Mouse (Mus musculus) lung, embryonic 14.5 days (tissue): ENCODE results near the gene Med15. TPM values are rescaled to one million over a fixed set of nuclear protein-coding genes. Genes with fewer than 3 reads are reported as not detected.
A peak's percentile ranks its signal among the peaks of the same experiment; 100 is the strongest.
"Not testable (repeated sequence)": the region's sequence is repeated elsewhere in the genome, so short reads cannot be mapped to it uniquely, and the experiment has no call there.

Source experiments
- ATAC-seq: fragments of 200-750 bp; cut with Nextera tagmentation; 2 replicates; pipeline ENCODE4 v1.8.0; 2017; ENCODE audit warnings: mild to moderate bottlenecking, moderate TSS enrichment, moderate library complexity; ENCODE audit not compliant: insufficient read depth
- DNase-seq: peaks from one replicate; pipeline ENCODE4 v3.0.0-alpha.2; 2015
- H3K27ac ChIP-seq: fragments of 300-500 bp; sonication (generic); 2 replicates; pipeline ENCODE4 v1.5.1; 2014; ENCODE audit warnings: low read depth, mild to moderate bottlenecking, moderate library complexity
- H3K27me3 ChIP-seq: fragments of 300-500 bp; sonication (generic); 2 replicates; pipeline ENCODE4 v1.6.1; 2014; ENCODE audit warnings: low read length, control low read depth; ENCODE audit not compliant: insufficient read depth
- H3K36me3 ChIP-seq: fragments of 300-500 bp; sonication (generic); 2 replicates; pipeline ENCODE4 v1.6.1; 2014; ENCODE audit warnings: control low read depth; ENCODE audit not compliant: insufficient read depth
- H3K4me1 ChIP-seq: fragments of 300-500 bp; sonication (generic); 2 replicates; pipeline ENCODE4 v1.6.1; 2014; ENCODE audit warnings: antibody characterized with exemption, control low read depth; ENCODE audit not compliant: insufficient read depth
- H3K4me2 ChIP-seq: fragments of 300-500 bp; sonication (generic); 2 replicates; pipeline ENCODE4 v1.6.1; 2014; ENCODE audit warnings: mild to moderate bottlenecking
- H3K4me3 ChIP-seq: fragments of 300-500 bp; sonication (generic); 2 replicates; pipeline ENCODE4 v1.5.1; 2014; ENCODE audit warnings: low read depth, low read length
- H3K9ac ChIP-seq: fragments of 300-500 bp; sonication (generic); 2 replicates; pipeline ENCODE4 v1.6.1; 2014
- H3K9me3 ChIP-seq: fragments of 300-500 bp; sonication (generic); 2 replicates; pipeline ENCODE4 v1.6.1; 2016; ENCODE audit warnings: low read depth, low read length, control low read depth
- CTCF ChIP-seq: IDR thresholded peaks from 2 replicates; pipeline ENCODE4 v1.5.1; 2016; ENCODE audit warnings: antibody characterized with exemption, low read depth
- WGBS: fragments of 180-500 bp; shearing (Covaris S2); extraction: QIAGEN DNeasy Blood & Tissue Kit; methylation state at CpG from one replicate; pipeline ENCODE4 v1.1.7; 2014; 5-methylcytosine and 5-hydroxymethylcytosine counted together
- polyA plus RNA-seq: library from polyadenylated mRNA; unstranded; fragments of >200 nt; fragmentation: Nextera tagmentation; extraction: Ambion mirVana; gene quantifications from 2 replicates; pipeline ENCODE4 v1.2.1, GENCODE M21; 2014

Med15 gene
- polyA plus RNA-seq, 1 experiment from 2014 or later, result 46.0 TPM

DNA sequence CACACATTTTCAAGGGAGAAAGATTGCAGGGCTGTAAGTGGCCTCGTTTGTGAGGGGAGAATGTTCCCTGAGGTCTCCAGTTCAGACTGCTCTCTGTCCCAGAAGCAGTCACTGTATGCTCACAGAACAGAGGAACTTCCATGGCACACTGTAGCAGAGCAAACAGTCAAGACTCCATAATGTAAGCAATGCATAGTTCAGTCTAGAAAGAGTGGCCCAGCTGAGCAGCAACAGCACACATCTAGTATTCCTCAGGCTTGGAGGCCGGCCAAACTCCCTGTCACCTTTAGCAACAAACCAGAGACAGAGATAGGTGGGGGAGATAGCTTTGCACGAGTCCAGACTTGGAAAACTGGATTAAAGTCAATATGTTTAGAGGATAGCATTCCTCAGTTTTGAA, 20.3 kb upstream of the Med15 start:
- no peaks in the 10 kb centered on the region for H3K9me3 ChIP-seq
- H3K9ac ChIP-seq, result no peak overlapping the region
- no peak for TF ChIP-seq CTCF
- H3K4me1 ChIP-seq, result no peaks in the 10 kb centered on the region
- no peaks in the 10 kb centered on the region for H3K27me3 ChIP-seq
- H3K36me3 ChIP-seq, result no peaks in the 10 kb centered on the region
- DNase-seq (peak; percentile 64), ATAC-seq (peak; percentile 74)
- H3K4me3 ChIP-seq, result no peak overlapping the region
- peak overlapping the region; percentile 48; the same call in 1 of the 2 replicates for H3K27ac ChIP-seq
- H3K4me2 ChIP-seq, result no peak overlapping the region
- WGBS, result 7% methylated on average over 3 of the region's 3 CpGs

DNA sequence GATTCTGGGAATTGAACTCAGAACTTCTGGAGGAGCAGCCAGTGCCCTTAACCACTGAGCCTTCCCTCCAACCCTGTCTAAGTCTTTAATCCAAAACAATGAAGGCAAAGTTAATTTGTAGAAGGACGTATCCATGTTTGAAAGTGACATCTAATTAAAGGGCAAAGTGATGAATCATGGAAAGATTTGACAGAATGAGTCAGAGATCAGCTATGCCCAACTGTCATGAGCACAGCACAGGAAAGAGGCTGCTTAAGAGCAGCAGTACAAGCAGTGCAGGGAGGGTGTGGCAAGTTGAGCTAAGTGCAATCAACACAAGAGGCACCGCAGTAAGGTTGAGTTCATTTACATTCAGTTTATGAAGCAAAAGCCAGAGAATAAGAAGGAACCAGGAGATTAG, 12.4 kb upstream of the Med15 start:
- H3K9me3 ChIP-seq, result no peaks in the 10 kb centered on the region
- ATAC-seq, result no peak
- no peaks in the 10 kb centered on the region for H3K4me1 ChIP-seq
- no peaks in the 10 kb centered on the region for H3K36me3 ChIP-seq
- WGBS, result 73% methylated on average over 2 of the region's 2 CpGs
- no peaks in the 10 kb centered on the region for H3K27me3 ChIP-seq
- H3K9ac ChIP-seq, result no peak overlapping the region
- DNase-seq, result no peak
- H3K4me2 ChIP-seq, result no peak overlapping the region
- TF ChIP-seq CTCF, result no peak
- H3K27ac ChIP-seq, result no peak overlapping the region
- H3K4me3 ChIP-seq, result no peak overlapping the region

DNA sequence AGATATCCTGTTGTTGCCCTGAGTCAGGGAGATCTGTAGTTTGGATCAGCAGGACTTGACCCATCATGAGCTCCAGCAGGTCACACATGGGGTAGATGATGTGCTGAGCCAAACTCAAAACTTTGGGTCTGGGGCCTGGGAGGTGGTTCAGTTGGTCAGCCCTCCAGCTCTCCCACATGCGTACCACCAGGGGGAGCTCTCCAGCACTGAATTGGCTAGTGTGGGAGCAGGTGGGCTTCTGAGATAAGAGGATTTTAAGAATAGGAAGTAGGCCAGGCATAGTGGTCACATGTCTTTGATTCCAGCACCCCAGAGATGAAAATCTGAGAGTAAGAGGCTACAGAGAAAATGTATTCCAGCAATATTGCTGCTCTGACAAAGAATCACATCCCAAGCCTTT, 11.8 kb upstream of the Med15 start:
- ATAC-seq (peak; percentile 49; the same call in 1 of the 2 replicates), DNase-seq (peak; percentile 71)
- WGBS, result 9% methylated on average over 1 of the region's 1 CpGs
- peak; percentile 81 for TF ChIP-seq CTCF
- Histone ChIP-seq H3K4me2 (no peak overlapping the region), H3K4me1 (no peaks in the 10 kb centered on the region), H3K9ac (no peak overlapping the region), H3K4me3 (no peak overlapping the region), H3K27ac (no peak overlapping the region), H3K9me3 (no peaks in the 10 kb centered on the region), H3K36me3 (no peaks in the 10 kb centered on the region), H3K27me3 (no peaks in the 10 kb centered on the region)

DNA sequence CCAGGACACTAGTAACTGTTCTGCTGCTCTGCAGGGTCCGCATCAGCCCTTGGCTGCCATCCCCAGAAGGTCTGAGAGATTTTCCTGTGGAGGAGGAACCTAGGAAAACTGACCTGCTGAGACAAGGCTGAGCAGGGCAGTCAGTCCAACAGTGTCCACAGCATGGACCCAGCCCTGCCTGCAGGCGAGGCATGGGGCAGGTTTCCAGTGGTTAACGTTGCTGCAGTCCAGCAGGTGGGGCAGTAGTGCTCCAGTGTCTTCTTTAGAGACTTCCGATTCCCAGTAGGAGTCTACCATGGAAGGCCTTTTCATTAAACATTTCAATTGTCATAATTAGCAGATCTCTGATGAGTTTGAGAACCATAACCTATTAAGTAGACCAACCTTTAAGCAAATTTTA, 10.6 kb upstream of the Med15 start:
- no peaks in the 10 kb centered on the region for H3K36me3 ChIP-seq
- H3K4me2 ChIP-seq, result no peak overlapping the region
- no peaks in the 10 kb centered on the region for H3K9me3 ChIP-seq
- H3K9ac ChIP-seq, result no peak overlapping the region
- H3K4me1 ChIP-seq, result no peaks in the 10 kb centered on the region
- peak; percentile 48 for TF ChIP-seq CTCF
- H3K27me3 ChIP-seq, result no peaks in the 10 kb centered on the region
- peak; percentile 40 for DNase-seq
- ATAC-seq, result peak; percentile 31; the same call in 1 of the 2 replicates
- H3K27ac ChIP-seq, result peak overlapping the region; percentile 43; the same call in 1 of the 2 replicates
- H3K4me3 ChIP-seq, result no peak overlapping the region
- WGBS, result 44% methylated on average over 4 of the region's 4 CpGs

DNA sequence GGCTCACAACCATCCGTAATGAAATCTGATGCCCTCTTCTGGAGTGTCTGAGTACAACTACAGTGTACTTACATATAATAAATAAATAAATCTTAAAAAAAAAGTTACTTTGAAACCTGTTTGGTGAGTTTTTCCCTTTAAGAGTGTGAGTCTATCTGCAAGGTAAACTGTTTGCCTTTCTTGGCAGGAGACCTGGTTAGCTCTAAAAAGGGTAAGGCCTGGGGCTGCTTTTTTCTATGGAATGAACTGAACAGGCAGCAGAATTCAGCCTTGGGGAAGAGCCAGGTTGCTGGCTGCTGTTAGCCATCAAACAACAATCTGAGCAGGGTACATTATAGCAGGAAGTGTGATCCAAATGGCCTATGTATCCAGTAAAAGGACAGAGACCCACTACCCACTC, 10.1 kb upstream of the Med15 start:
- H3K27ac ChIP-seq, result peak overlapping the region; percentile 43; the same call in 1 of the 2 replicates
- DNase-seq, result peak; percentile 25
- WGBS, result 72% methylated on average over 1 of the region's 1 CpGs

DNA sequence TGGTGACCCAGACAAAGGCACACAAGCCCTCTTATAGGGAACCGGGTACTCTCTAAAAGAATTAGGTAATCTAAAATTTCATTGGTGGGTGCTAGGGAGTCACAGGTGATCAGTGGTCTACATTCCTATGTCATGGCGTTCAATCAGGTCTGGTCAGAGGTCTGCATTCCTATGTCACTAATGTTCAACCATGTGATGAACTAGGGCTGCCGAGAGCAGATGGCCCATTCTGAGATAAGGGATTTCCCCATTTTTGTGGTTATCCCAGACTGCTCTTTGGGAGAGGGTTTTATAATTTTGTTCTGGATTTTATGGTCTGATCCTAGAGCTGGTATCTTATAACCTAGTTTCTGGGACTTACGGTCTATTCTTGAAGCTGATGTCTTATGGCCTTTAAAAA, 7.4 kb upstream of the Med15 start:
- TF ChIP-seq CTCF, result no peak
- DNase-seq (no peak), ATAC-seq (no peak)
- Histone ChIP-seq H3K4me3 (no peak overlapping the region), H3K27me3 (no peaks in the 10 kb centered on the region), H3K27ac (no peak overlapping the region), H3K9ac (no peak overlapping the region), H3K4me1 (no peaks in the 10 kb centered on the region), H3K4me2 (no peak overlapping the region), H3K36me3 (no peaks in the 10 kb centered on the region), H3K9me3 (no peaks in the 10 kb centered on the region)
- WGBS, result 58% methylated on average over 4 of the region's 4 CpGs

More for the DNA sequence above, 10.1 kb upstream of the Med15 start:
- Histone ChIP-seq H3K4me1 (no peaks in the 10 kb centered on the region), H3K4me3 (no peak overlapping the region), H3K36me3 (no peaks in the 10 kb centered on the region), H3K9ac (no peak overlapping the region), H3K27me3 (no peaks in the 10 kb centered on the region), H3K4me2 (no peak overlapping the region), H3K9me3 (no peaks in the 10 kb centered on the region)
- ATAC-seq, result peak; percentile 38; the same call in 1 of the 2 replicates
- TF ChIP-seq CTCF, result no peak

DNA sequence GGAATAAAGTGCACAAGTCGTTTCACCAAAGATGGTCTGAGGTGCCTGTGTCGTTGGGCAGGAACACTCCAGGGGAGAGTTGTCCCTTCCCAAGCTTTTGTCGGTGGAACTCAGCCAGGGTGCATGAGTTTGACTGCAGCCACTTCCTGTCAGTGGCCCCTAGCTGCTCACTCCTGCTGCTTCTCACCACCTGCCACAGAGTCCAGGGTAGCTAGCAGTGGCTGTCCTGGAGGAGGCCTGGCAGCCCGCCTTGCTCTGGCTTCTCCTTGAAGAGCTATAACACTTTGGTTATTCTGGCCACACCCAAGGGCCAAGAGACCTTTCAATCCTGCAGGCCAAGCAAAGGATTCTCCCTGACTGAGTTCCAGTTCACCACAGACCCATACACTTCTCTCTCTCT, 3.5 kb upstream of the Med15 start:
- DNase-seq, result no peak
- no peaks in the 10 kb centered on the region for H3K36me3 ChIP-seq
- H3K9me3 ChIP-seq, result no peaks in the 10 kb centered on the region
- no peak overlapping the region for H3K9ac ChIP-seq
- 36% methylated on average over 4 of the region's 4 CpGs for WGBS
- no peaks in the 10 kb centered on the region for H3K27me3 ChIP-seq
- no peak overlapping the region for H3K4me3 ChIP-seq
- H3K27ac ChIP-seq, result no peak overlapping the region
- no peak for ATAC-seq
- H3K4me2 ChIP-seq, result no peak overlapping the region
- TF ChIP-seq CTCF, result no peak
- no peaks in the 10 kb centered on the region for H3K4me1 ChIP-seq

DNA sequence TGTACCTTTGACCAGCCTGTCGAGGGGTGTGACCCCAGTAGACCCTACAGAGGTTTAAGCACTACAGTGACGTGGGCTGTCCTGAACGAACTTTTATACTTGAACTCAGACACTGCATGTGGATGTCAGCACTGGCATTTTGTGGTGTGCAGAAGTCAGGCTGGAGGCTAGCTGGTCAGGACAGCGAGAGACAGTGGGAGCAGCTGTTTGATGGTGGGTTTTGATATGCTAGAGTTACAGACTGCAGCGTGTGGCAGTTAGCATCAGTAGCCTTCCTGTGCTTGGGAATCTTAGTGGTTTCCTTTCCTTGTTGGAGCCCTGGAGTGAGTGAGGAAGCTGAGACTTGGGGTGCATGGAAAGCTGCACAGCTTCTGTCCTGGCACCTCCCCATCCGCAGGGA, 2.2 kb upstream of the Med15 start:
- 77% methylated on average over 6 of the region's 6 CpGs for WGBS

More for the DNA sequence above, 2.2 kb upstream of the Med15 start:
- not testable (repeated sequence) for H3K4me1 ChIP-seq, ATAC-seq, H3K9me3 ChIP-seq, DNase-seq, H3K4me3 ChIP-seq, H3K27me3 ChIP-seq, H3K9ac ChIP-seq, H3K4me2 ChIP-seq, H3K36me3 ChIP-seq, H3K27ac ChIP-seq
